Mouse (Mus musculus) cerebral cortex, adult 2 months (tissue): ENCODE measurements around the gene Tmem192.

ENCODE experiments used
- WGBS: fragments of 180-500 bp; shearing (Covaris S2); methylation state at CpG from one replicate; pipeline ENCODE4 v1.1.7; 2018; 5-methylcytosine and 5-hydroxymethylcytosine counted together

Tmem192 gene

GRCm38 (mm10) chr8:64983150-64983897, 36.3 kb downstream of the Tmem192 start:
- 78% methylated on average over 20 of the region's 20 CpGs for WGBS

- 93% methylated on average over 4 of the region's 4 CpGs for WGBS
These were observed 40.7 kb downstream of the Tmem192 start, which contains the start of gene Trim75 for GRCm38 (mm10) chr8:64987731-64988130. TSS of gene Trim75 (minus strand) at chr8:64987831.

- WGBS: 83% methylated on average over 4 of the region's 4 CpGs
These were observed 51.9 kb downstream of the Tmem192 start for GRCm38 (mm10) chr8:64998806-64999365.

- 81% methylated on average over 6 of the region's 6 CpGs for WGBS
These were observed 60.6 kb downstream of the Tmem192 start for GRCm38 (mm10) chr8:65007616-65008015.

GRCm38 (mm10) chr8:65018423-65018822, 71.4 kb downstream of the Tmem192 start, which contains the start of the genes Trim61 and Trim60:
TSS of gene Trim61 (minus strand) at chr8:65018523.
TSS of gene Trim60 (minus strand) at chr8:65018584.
- WGBS: 81% methylated on average over 8 of the region's 8 CpGs
